Mouse (Mus musculus) midbrain, embryonic 15.5 days (tissue): Measurements from ENCODE around the gene Anxa1. TPM values are rescaled to one million over a fixed set of nuclear protein-coding genes. Genes with fewer than 3 reads are reported as not detected.

Experiments used
- ATAC-seq: fragments of 200-750 bp; cut with Nextera tagmentation; replicated peaks from 2 replicates; pipeline ENCODE4 v1.8.0; 2017; ENCODE audit warnings: moderate TSS enrichment
- H3K27ac ChIP-seq: fragments of 300-500 bp; sonication (generic); 2 replicates; pipeline ENCODE4 v1.5.1; 2015; ENCODE audit warnings: mild to moderate bottlenecking, inconsistent platforms
- H3K27me3 ChIP-seq: fragments of 300-500 bp; sonication (generic); replicated peaks from 2 replicates; pipeline ENCODE4 v1.6.1; 2015; ENCODE audit warnings: inconsistent platforms
- H3K36me3 ChIP-seq: fragments of 300-500 bp; sonication (generic); replicated peaks from 2 replicates; pipeline ENCODE4 v1.6.1; 2015; ENCODE audit warnings: inconsistent platforms
- H3K4me1 ChIP-seq: fragments of 300-500 bp; sonication (generic); 2 replicates; pipeline ENCODE4 v1.6.1; 2015; ENCODE audit warnings: inconsistent platforms
- H3K4me2 ChIP-seq: fragments of 300-500 bp; sonication (generic); 2 replicates; pipeline ENCODE4 v1.6.1; 2015; ENCODE audit warnings: inconsistent platforms, mild to moderate bottlenecking, moderate library complexity
- H3K4me3 ChIP-seq: fragments of 300-500 bp; sonication (generic); 2 replicates; pipeline ENCODE4 v1.5.1; 2015; ENCODE audit warnings: mild to moderate bottlenecking, inconsistent platforms
- H3K9ac ChIP-seq: fragments of 300-500 bp; sonication (generic); 2 replicates; pipeline ENCODE4 v1.6.1; 2015; ENCODE audit warnings: mild to moderate bottlenecking, inconsistent platforms
- H3K9me3 ChIP-seq: fragments of 300-500 bp; sonication (generic); 2 replicates; pipeline ENCODE4 v1.6.1; 2016; ENCODE audit warnings: inconsistent platforms
- WGBS: fragments of 180-500 bp; shearing (Covaris S2); methylation state at CpG from one replicate; pipeline ENCODE4 v1.1.7; 2015; ENCODE audit warnings: mixed read lengths; 5-methylcytosine and 5-hydroxymethylcytosine counted together
- polyA plus RNA-seq: library from polyadenylated mRNA; unstranded; fragments of >200 nt; fragmentation: Nextera tagmentation; extraction: Ambion mirVana; gene quantifications from 2 replicates; pipeline ENCODE4 v1.2.1, GENCODE M21; 2015

Anxa1 gene
- polyA plus RNA-seq, 1 experiment from 2014 or later = 9.2 TPM

GRCm38 (mm10) chr19:20401961-20402360 lies 11.2 kb upstream of the Anxa1 start:
- no peaks in the 10 kb centered on the region for H3K36me3 ChIP-seq
- no peak overlapping the region for H3K4me3 ChIP-seq
- no peaks in the 10 kb centered on the region for H3K4me1 ChIP-seq
- no peak overlapping the region for H3K9ac ChIP-seq
- no peak overlapping the region for H3K27ac ChIP-seq
- ATAC-seq = no peak
- WGBS = 75% methylated on average over 3 of the region's 3 CpGs
- H3K4me2 ChIP-seq = no peak overlapping the region
- H3K27me3 ChIP-seq = no peaks in the 10 kb centered on the region
- no peaks in the 10 kb centered on the region for H3K9me3 ChIP-seq

GRCm38 (mm10) chr19:20399187-20399586 lies 8.4 kb upstream of the Anxa1 start:
- H3K4me1 ChIP-seq = no peaks in the 10 kb centered on the region
- WGBS = 89% methylated on average over 4 of the region's 4 CpGs
- no peak for ATAC-seq

GRCm38 (mm10) chr19:20397092-20397491 lies 6.3 kb upstream of the Anxa1 start:
- WGBS = 90% methylated on average over 1 of the region's 1 CpGs
- Histone ChIP-seq H3K4me3 (no peak overlapping the region), H3K36me3 (no peaks in the 10 kb centered on the region), H3K27me3 (no peaks in the 10 kb centered on the region), H3K4me2 (no peak overlapping the region), H3K27ac (no peak overlapping the region), H3K9ac (no peak overlapping the region), H3K4me1 (no peaks in the 10 kb centered on the region), H3K9me3 (no peaks in the 10 kb centered on the region)
- no peak for ATAC-seq

More at GRCm38 (mm10) chr19:20399187-20399586, 8.4 kb upstream of the Anxa1 start:
- Histone ChIP-seq H3K27ac (no peak overlapping the region), H3K4me2 (no peak overlapping the region), H3K27me3 (no peaks in the 10 kb centered on the region), H3K9me3 (no peaks in the 10 kb centered on the region), H3K36me3 (no peaks in the 10 kb centered on the region), H3K9ac (no peak overlapping the region), H3K4me3 (no peak overlapping the region)

GRCm38 (mm10) chr19:20393556-20394274 lies 3.0 kb upstream of the Anxa1 start:
- Histone ChIP-seq H3K9me3 (no peaks in the 10 kb centered on the region), H3K36me3 (no peaks in the 10 kb centered on the region), H3K9ac (no peak overlapping the region), H3K27ac (no peak overlapping the region), H3K4me3 (no peak overlapping the region), H3K4me2 (no peak overlapping the region), H3K4me1 (no peaks in the 10 kb centered on the region), H3K27me3 (no peaks in the 10 kb centered on the region)
- WGBS = 83% methylated on average over 6 of the region's 6 CpGs
- ATAC-seq = no peak

DNA sequence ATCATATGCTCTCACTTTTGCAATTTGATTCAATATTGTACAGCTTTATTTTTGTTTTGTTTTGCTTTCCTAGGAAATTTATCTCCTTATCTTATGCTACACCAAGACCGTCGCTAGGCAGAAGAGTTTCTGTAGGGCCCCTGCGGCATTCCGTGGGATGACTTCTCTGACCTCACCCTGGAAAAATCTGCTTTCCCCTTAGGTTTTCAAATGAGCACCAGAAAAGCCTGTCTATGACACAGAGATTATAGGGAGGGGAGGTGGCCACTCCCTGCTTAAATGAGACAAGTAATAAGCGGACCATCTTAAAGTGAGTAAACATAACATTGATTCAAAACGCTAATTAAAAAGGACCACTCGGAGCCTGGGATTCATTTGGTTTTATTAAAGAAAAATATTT lies 1.0 kb downstream of the Anxa1 start:
- Histone ChIP-seq H3K27ac (no peak overlapping the region), H3K4me3 (no peak overlapping the region), H3K9me3 (no peaks in the 10 kb centered on the region), H3K27me3 (no peaks in the 10 kb centered on the region), H3K9ac (no peak overlapping the region), H3K4me2 (no peak overlapping the region), H3K4me1 (no peaks in the 10 kb centered on the region), H3K36me3 (no peaks in the 10 kb centered on the region)
- no peak for ATAC-seq
- 87% methylated on average over 7 of the region's 7 CpGs for WGBS

GRCm38 (mm10) chr19:20389245-20389644 lies 1.5 kb downstream of the Anxa1 start:
- Histone ChIP-seq H3K27ac (no peak overlapping the region), H3K4me3 (no peak overlapping the region), H3K36me3 (no peaks in the 10 kb centered on the region), H3K9me3 (no peaks in the 10 kb centered on the region), H3K4me1 (no peaks in the 10 kb centered on the region), H3K27me3 (no peaks in the 10 kb centered on the region), H3K9ac (no peak overlapping the region), H3K4me2 (no peak overlapping the region)
- ATAC-seq = no peak
- WGBS = 88% methylated on average over 6 of the region's 6 CpGs

DNA sequence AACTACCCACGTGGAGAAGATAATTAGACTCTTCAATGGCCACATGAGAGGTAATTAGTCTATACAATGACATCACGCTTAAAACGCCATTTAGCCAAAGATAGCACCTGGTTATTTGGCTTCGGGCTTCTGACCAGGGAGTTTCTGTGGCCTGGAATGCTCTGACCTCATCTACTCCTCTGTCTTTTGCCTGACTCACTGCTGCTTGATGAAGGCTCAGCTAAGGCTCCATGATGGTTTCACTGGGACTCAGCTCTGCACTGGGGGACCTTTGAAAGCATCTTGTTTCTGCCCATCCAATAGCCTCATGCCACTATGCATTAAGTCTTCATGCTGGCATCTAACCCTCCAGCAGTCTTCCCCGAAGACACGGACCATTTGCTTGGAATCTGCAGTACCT lies 2.5 kb downstream of the Anxa1 start:
- Histone ChIP-seq H3K27me3 (no peaks in the 10 kb centered on the region), H3K4me3 (no peak overlapping the region), H3K27ac (no peak overlapping the region), H3K9ac (no peak overlapping the region), H3K9me3 (no peaks in the 10 kb centered on the region), H3K4me2 (no peak overlapping the region), H3K36me3 (no peaks in the 10 kb centered on the region), H3K4me1 (no peaks in the 10 kb centered on the region)
- WGBS = 80% methylated on average over 6 of the region's 6 CpGs
- ATAC-seq = no peak

- ATAC-seq = no peak
- WGBS = 76% methylated on average over 2 of the region's 2 CpGs
- H3K4me1 ChIP-seq = no peaks in the 10 kb centered on the region
- H3K27ac ChIP-seq = no peak overlapping the region
- H3K27me3 ChIP-seq = no peaks in the 10 kb centered on the region
- no peak overlapping the region for H3K4me3 ChIP-seq
- no peaks in the 10 kb centered on the region for H3K9me3 ChIP-seq
- no peaks in the 10 kb centered on the region for H3K36me3 ChIP-seq
- H3K4me2 ChIP-seq = no peak overlapping the region
- no peak overlapping the region for H3K9ac ChIP-seq
Observed at GRCm38 (mm10) chr19:20386296-20386695, 4.4 kb downstream of the Anxa1 start.

- H3K36me3 ChIP-seq = no peaks in the 10 kb centered on the region
- no peak overlapping the region for H3K27ac ChIP-seq
- 78% methylated on average over 6 of the region's 6 CpGs for WGBS
- H3K9ac ChIP-seq = no peak overlapping the region
- H3K4me2 ChIP-seq = no peak overlapping the region
- H3K4me1 ChIP-seq = no peaks in the 10 kb centered on the region
- no peak for ATAC-seq
- no peaks in the 10 kb centered on the region for H3K27me3 ChIP-seq
- no peak overlapping the region for H3K4me3 ChIP-seq
- no peaks in the 10 kb centered on the region for H3K9me3 ChIP-seq
Observed at GRCm38 (mm10) chr19:20385645-20386044, 5.1 kb downstream of the Anxa1 start.

GRCm38 (mm10) chr19:20381207-20381752 lies 9.5 kb downstream of the Anxa1 start:
- no peak overlapping the region for H3K4me3 ChIP-seq
- no peaks in the 10 kb centered on the region for H3K27me3 ChIP-seq
- H3K36me3 ChIP-seq = no peaks in the 10 kb centered on the region
- H3K4me2 ChIP-seq = no peak overlapping the region
- H3K4me1 ChIP-seq = no peaks in the 10 kb centered on the region
- H3K9ac ChIP-seq = no peak overlapping the region
- ATAC-seq = no peak
- 64% methylated on average over 2 of the region's 2 CpGs for WGBS
- no peaks in the 10 kb centered on the region for H3K9me3 ChIP-seq
- no peak overlapping the region for H3K27ac ChIP-seq

DNA sequence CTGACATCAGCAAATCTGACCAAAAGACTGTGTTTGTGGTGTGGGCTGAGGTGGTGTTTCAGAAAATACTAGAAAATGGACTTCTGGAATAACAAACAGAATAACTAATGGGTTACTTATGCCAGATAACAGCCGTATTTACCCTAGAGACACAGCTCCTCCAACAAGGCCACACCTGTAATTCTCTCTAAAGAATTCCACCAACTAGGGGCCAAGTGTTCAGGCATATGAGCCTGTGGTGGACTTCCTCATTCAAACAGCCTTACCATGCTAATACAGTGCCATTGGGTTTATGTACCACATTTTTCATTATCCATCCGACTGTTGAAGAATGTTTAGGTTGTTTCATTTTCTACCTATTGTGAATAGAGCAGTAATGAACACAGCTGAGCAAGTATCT lies 20.6 kb downstream of the Anxa1 start:
- no peak overlapping the region for H3K27ac ChIP-seq
- 95% methylated on average over 2 of the region's 2 CpGs for WGBS
- ATAC-seq = no peak

GRCm38 (mm10) chr19:20366571-20366970 lies 24.2 kb downstream of the Anxa1 start:
- H3K27ac ChIP-seq = no peak overlapping the region
- 88% methylated on average over 5 of the region's 5 CpGs for WGBS
- H3K4me1 ChIP-seq = no peaks in the 10 kb centered on the region
- no peak overlapping the region for H3K4me3 ChIP-seq
- H3K27me3 ChIP-seq = no peaks in the 10 kb centered on the region
- no peak overlapping the region for H3K9ac ChIP-seq
- ATAC-seq = no peak
- H3K4me2 ChIP-seq = no peak overlapping the region
- H3K9me3 ChIP-seq = no peaks in the 10 kb centered on the region
- no peaks in the 10 kb centered on the region for H3K36me3 ChIP-seq

More for the DNA sequence above, 20.6 kb downstream of the Anxa1 start:
- Histone ChIP-seq H3K36me3 (no peaks in the 10 kb centered on the region), H3K9me3 (no peaks in the 10 kb centered on the region), H3K4me2 (no peak overlapping the region), H3K9ac (no peak overlapping the region), H3K4me1 (no peaks in the 10 kb centered on the region), H3K4me3 (no peak overlapping the region), H3K27me3 (no peaks in the 10 kb centered on the region)

GRCm38 (mm10) chr19:20366010-20366409 lies 24.7 kb downstream of the Anxa1 start:
- no peak overlapping the region for H3K4me2 ChIP-seq
- no peak overlapping the region for H3K4me3 ChIP-seq

More at GRCm38 (mm10) chr19:20366010-20366409, 24.7 kb downstream of the Anxa1 start:
- 90% methylated on average over 2 of the region's 2 CpGs for WGBS
- Histone ChIP-seq H3K36me3 (no peaks in the 10 kb centered on the region), H3K9me3 (no peaks in the 10 kb centered on the region), H3K9ac (no peak overlapping the region), H3K27me3 (no peaks in the 10 kb centered on the region), H3K27ac (no peak overlapping the region), H3K4me1 (no peaks in the 10 kb centered on the region)
- no peak for ATAC-seq
